Mouse (Mus musculus) heart, postnatal 0 days (tissue): ENCODE measurements around the gene Itprip.

ENCODE experiments used
- CTCF ChIP-seq: IDR thresholded peaks from 2 replicates; pipeline ENCODE4 v1.5.1; 2016; ENCODE audit warnings: antibody characterized with exemption, control low read depth, low read depth
- EP300 ChIP-seq: IDR thresholded peaks from 2 replicates; pipeline ENCODE4 v1.6.1; 2016; ENCODE audit warnings: antibody characterized with exemption, low read depth

GRCm38 (mm10) chr19:47935530-47935929, 16.4 kb upstream of the Itprip start:
- TF ChIP-seq CTCF (no peak), EP300 (no peak)
